In the genomic region with DNA sequence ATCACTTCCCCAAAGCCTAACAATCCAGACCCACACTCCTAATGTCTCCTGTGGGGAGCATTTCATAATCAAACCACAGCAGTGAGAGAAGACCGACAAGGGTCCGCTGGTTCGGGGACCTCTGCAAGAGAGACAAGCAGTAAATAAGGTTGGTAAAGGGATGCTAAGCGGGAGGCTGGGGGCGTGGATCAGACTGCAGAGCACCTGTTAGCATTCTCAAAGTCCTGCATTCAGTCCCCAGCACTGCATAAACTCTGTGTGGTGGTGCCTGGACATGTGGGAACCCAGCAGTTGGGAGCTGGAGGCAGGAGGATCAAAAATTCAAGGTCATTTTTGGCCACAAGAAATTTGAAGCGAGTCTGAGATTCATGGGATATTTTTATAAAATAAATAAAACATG, we compare ENCODE assay signal across 15 mouse cellular contexts.
"Had no signal": no experiment of that assay in that cellular context is flagged by ENCODE, and none has a peak within 500 bp of the region (broad histone marks: within the 10 kb centered on the region; RNA-seq: fewer than 3 reads in every experiment).

No protein-coding gene starts in this region.

- H3K4me3 ChIP-seq: limb, embryonic 15.5 days; liver, embryonic 12.5 days; megakaryocyte, embryonic 14.5 days; midbrain, embryonic 15.5 days had no signal

- DNase-seq: kidney, adult 11 months; kidney, adult 9 months; kidney, postnatal 36 days; layer of hippocampus, postnatal 36 days; lung, embryonic 14.5 days; lung, postnatal 14 days; right cerebral cortex, adult 18-20 months; right cerebral cortex, postnatal 25 days had no signal

- H3K27ac ChIP-seq: kidney, postnatal 0 days; limb, embryonic 15.5 days; liver, embryonic 12.5 days; macrophage; midbrain, embryonic 15.5 days; stomach, postnatal 0 days had no signal
